Mouse (Mus musculus): ENCODE measurements around the gene Chp2.

- no peak for TF ChIP-seq CTCF (conservative IDR thresholded peaks at IDR 0.05; ENCODE audit: insufficient read depth, insufficient read length, low read depth, low read length)
- no peak for TF ChIP-seq POLR2A (IDR thresholded peaks at IDR 0.05; ENCODE audit: low read depth, low read length)
Observed at GRCm38 (mm10) chr7:122184569-122184968, 34.7 kb upstream of the Chp2 start.
